Mouse (Mus musculus) megakaryocyte-erythroid progenitor cell, adult 5 weeks (primary cell): ENCODE data around the gene Gm28557. TPM values are rescaled to one million over a fixed set of nuclear protein-coding genes. Genes with fewer than 3 reads are reported as not detected.

Source experiments
- polyA plus RNA-seq: library from polyadenylated mRNA; stranded (reverse); fragments of >175 nt; gene quantifications from 2 replicates; pipeline ENCODE4 v1.2.3, GENCODE M21; 2012

Gene Gm28557
- 0.23 and 1.2 TPM in 2 replicates for polyA plus RNA-seq

GRCm38 (mm10) chr13:67108194-67108820, at the start of gene Gm28557:
Gene Gm28557 (minus strand): TSS chr13:67108604.

DNA sequence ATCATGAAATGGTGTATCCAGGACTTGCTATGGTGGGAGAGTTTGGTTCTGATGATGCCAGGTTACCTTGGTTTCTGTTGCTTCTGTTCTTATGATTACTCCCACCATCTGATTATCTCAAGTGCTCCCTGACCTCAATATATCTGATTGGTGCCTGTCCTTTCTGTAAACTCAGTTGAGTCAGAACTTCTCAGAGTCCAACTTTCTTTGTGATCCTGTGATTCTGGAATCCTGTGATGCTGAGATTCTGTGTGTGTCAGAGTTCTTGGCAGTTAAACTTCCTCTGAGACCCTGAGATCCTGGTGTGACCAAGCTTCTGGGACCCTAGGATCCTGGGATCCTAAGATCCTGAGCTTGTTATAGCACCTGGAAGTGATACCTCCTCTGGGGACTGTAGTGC, 13.0 kb upstream of the Gm28557 start, which contains the start of gene Zfp759:
TSS of gene Zfp759 (plus strand) at position 301 of the 400 bp plus-strand sequence.

DNA sequence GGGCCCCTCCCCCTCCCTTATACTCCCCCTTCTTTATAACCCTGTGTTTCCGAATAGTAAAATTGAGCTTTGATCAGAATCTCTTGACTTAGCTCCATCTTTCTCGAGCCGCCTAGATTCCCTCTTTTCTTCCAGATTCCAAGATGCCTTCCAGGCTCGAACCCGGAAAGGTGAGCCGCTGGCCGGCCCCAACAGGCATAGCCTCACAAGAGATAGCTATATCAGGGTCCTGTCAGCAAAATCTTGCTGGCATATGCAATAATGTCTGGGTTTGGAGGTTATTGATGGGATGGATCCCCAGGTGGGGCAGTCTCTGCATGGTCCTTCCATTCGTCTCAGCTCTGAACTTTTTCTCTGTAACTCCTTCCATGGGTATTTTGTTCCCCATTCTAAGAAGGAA, 7.8 kb upstream of the Gm28557 start, which contains the start of gene Rslcan18:
TSS of gene Rslcan18 (minus strand) at position 101 of the 400 bp plus-strand sequence.

DNA sequence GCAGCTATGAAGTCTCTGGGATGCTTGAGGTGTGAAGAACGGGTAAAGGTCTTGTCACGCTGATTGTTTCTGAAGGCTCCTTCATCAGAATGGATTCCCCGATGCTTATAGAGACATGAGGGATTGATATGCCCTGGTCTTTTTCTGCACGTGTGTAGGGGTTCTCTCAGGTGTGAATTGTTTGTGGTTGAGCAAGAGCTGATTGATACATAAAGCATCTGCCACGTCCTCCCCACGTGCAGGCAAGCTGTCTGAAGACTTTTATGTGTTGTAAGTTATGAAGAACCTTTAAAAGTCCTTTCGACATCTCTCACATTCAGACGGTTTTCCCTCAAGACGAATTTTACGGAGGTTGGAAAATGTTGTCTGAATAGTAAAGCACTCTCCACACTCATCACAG, 10.5 kb downstream of the Gm28557 start, which contains the start of gene Zfp708:
TSS of gene Zfp708 (minus strand) at position 101 of the 400 bp plus-strand sequence.

DNA sequence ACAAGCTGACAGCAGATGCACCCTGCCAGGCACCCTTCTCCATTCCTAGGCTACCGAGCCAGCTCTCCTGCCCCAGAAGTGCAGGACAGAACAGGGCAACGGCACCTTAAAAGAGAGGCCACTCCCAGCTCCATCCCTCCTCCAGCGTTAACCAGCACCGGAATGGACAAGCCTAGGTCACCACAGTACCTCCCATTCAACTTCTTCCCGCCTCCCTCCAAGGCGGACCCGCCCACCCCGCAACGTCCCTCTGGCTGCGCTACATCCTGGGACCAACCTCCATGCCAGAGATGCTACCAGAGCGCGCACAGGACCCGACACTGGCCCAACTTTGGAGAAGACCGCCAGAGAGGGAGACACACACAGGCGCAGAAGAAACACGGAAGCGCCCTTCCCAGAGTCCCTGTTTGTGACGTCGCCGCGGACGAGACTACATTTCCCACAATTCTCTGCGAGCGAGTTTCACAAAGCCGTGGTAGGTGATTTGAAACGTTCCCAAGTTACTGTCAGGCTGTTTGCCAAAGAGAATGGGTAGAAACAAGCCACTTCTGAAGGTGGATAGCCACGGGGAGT, 47.5 kb downstream of the Gm28557 start, which contains the start of gene Zfp712:
TSS of gene Zfp712 (minus strand) at position 385 of the 573 bp plus-strand sequence.

Other genes with a start within 250 kb of the Gm28557 start
- 0.12 and 0.53 TPM in 2 replicates for gene Gm10767, start 203.7 kb downstream of the Gm28557 start, polyA plus RNA-seq
- gene Zfp712, start 47.4 kb downstream of the Gm28557 start, polyA plus RNA-seq, result 0.01 and 0.12 TPM in 2 replicates
- 0.04 and 0.05 TPM in 2 replicates for gene Zfp708, start 10.6 kb downstream of the Gm28557 start, polyA plus RNA-seq
- not detected in 2 replicates for gene Rslcan18, start 7.7 kb upstream of the Gm28557 start, polyA plus RNA-seq
- 0.02 and 0.29 TPM in 2 replicates for gene Zfp759, start 13.1 kb upstream of the Gm28557 start, polyA plus RNA-seq
- 0.29 and 0.34 TPM in 2 replicates for gene Rsl1, start 64.6 kb upstream of the Gm28557 start, polyA plus RNA-seq
- 0.09 and 0.17 TPM in 2 replicates for gene Zfp455, start 85.9 kb upstream of the Gm28557 start, polyA plus RNA-seq
- 0.24 and 0.44 TPM in 2 replicates for gene Zfp458, start 169.9 kb upstream of the Gm28557 start, polyA plus RNA-seq
- 0.27 TPM in 1 of 2 replicates, not detected in the other for gene Zfp457, start 197.9 kb upstream of the Gm28557 start, polyA plus RNA-seq
- gene Zfp595, start 224.0 kb upstream of the Gm28557 start, polyA plus RNA-seq, result 0.06 and 0.29 TPM in 2 replicates